Mouse (Mus musculus) limb, embryonic 10.5 days (tissue): ENCODE data around the gene Slc1a1. TPM values are rescaled to one million over a fixed set of nuclear protein-coding genes. Genes with fewer than 3 reads are reported as not detected.

Experiments used
- DNase-seq: peaks from one replicate; pipeline ENCODE4 v3.0.0-alpha.2; 2017; ENCODE audit warnings: low spot score
- H3K27ac ChIP-seq: fragments of 300-500 bp; sonication (generic); 2 replicates; pipeline ENCODE4 v1.5.1; 2016; ENCODE audit warnings: mild to moderate bottlenecking
- H3K27me3 ChIP-seq: fragments of 300-500 bp; sonication (generic); 2 replicates; pipeline ENCODE4 v1.6.1; 2016; ENCODE audit warnings: low read depth, mild to moderate bottlenecking; ENCODE audit not compliant: poor library complexity, severe bottlenecking
- H3K36me3 ChIP-seq: fragments of 300-500 bp; sonication (generic); 2 replicates; pipeline ENCODE4 v1.6.1; 2016; ENCODE audit warnings: mild to moderate bottlenecking, moderate library complexity
- H3K4me1 ChIP-seq: fragments of 300-500 bp; sonication (generic); 2 replicates; pipeline ENCODE4 v1.6.1; 2016
- H3K4me3 ChIP-seq: fragments of 300-500 bp; sonication (generic); 2 replicates; pipeline ENCODE4 v1.5.1; 2016; ENCODE audit warnings: mild to moderate bottlenecking, moderate library complexity
- H3K9me3 ChIP-seq: fragments of 300-500 bp; sonication (generic); replicated peaks from 2 replicates; pipeline ENCODE4 v1.6.1; 2016; ENCODE audit warnings: mild to moderate bottlenecking
- WGBS: fragments of 180-500 bp; shearing (Covaris S2); methylation state at CpG from one replicate; pipeline ENCODE4 v1.1.7; 2016; 5-methylcytosine and 5-hydroxymethylcytosine counted together
- polyA plus RNA-seq: library from polyadenylated mRNA; unstranded; fragments of >200 nt; fragmentation: Nextera tagmentation; extraction: Ambion mirVana; gene quantifications from 2 replicates; pipeline ENCODE4 v1.2.1, GENCODE M21; 2016

Slc1a1 gene
- polyA plus RNA-seq, 1 experiment from 2014 or later = 0.13 TPM

- no peak for DNase-seq
- H3K9me3 ChIP-seq = no peaks in the 10 kb centered on the region
- no peaks in the 10 kb centered on the region for H3K27me3 ChIP-seq
- H3K4me3 ChIP-seq = no peak overlapping the region
- H3K27ac ChIP-seq = no peak overlapping the region
- H3K36me3 ChIP-seq = no peaks in the 10 kb centered on the region
- H3K4me1 ChIP-seq = no peaks in the 10 kb centered on the region
- 67% methylated on average over 4 of the region's 4 CpGs for WGBS
These were observed 111.9 kb downstream of the Slc1a1 start for GRCm38 (mm10) chr19:28946782-28947181.

GRCm38 (mm10) chr19:28947311-28947710 lies 112.5 kb downstream of the Slc1a1 start:
- no peaks in the 10 kb centered on the region for H3K9me3 ChIP-seq
- no peaks in the 10 kb centered on the region for H3K27me3 ChIP-seq
- no peak overlapping the region for H3K27ac ChIP-seq
- H3K36me3 ChIP-seq = no peaks in the 10 kb centered on the region
- 73% methylated on average over 2 of the region's 2 CpGs for WGBS
- no peak for DNase-seq
- H3K4me3 ChIP-seq = no peak overlapping the region
- no peaks in the 10 kb centered on the region for H3K4me1 ChIP-seq

GRCm38 (mm10) chr19:28951251-28951650 lies 116.4 kb downstream of the Slc1a1 start:
- H3K9me3 ChIP-seq = no peaks in the 10 kb centered on the region
- H3K36me3 ChIP-seq = no peaks in the 10 kb centered on the region
- DNase-seq = no peak
- no peak overlapping the region for H3K27ac ChIP-seq
- H3K4me1 ChIP-seq = no peaks in the 10 kb centered on the region
- no peaks in the 10 kb centered on the region for H3K27me3 ChIP-seq
- H3K4me3 ChIP-seq = no peak overlapping the region
- 88% methylated on average over 5 of the region's 5 CpGs for WGBS

GRCm38 (mm10) chr19:28963113-28963512 lies 128.3 kb downstream of the Slc1a1 start:
- Histone ChIP-seq H3K27me3 (peaks cover 35% of the 10 kb centered on the region), H3K36me3 (no peaks in the 10 kb centered on the region), H3K4me3 (peak overlapping the region; percentile 72), H3K9me3 (no peaks in the 10 kb centered on the region), H3K27ac (no peak overlapping the region), H3K4me1 (peaks cover 15% of the 10 kb centered on the region)
- DNase-seq = no peak
- 47% methylated on average over 3 of the region's 3 CpGs for WGBS

GRCm38 (mm10) chr19:28963513-28963841 lies 128.6 kb downstream of the Slc1a1 start:
- H3K4me3 ChIP-seq = peak overlapping the region; percentile 72
- peaks cover 15% of the 10 kb centered on the region for H3K4me1 ChIP-seq
- no peaks in the 10 kb centered on the region for H3K9me3 ChIP-seq
- 7% methylated on average over 4 of the region's 4 CpGs for WGBS
- peak overlapping the region; percentile 87 for H3K27ac ChIP-seq
- peaks cover 35% of the 10 kb centered on the region for H3K27me3 ChIP-seq
- no peaks in the 10 kb centered on the region for H3K36me3 ChIP-seq
- no peak for DNase-seq

Other genes with a start within 250 kb of the Slc1a1 start
- 2.6 and 2.7 TPM in 2 replicates for gene Glis3, start 155.0 kb upstream of the Slc1a1 start, polyA plus RNA-seq
- gene Plpp6, start 128.9 kb downstream of the Slc1a1 start, polyA plus RNA-seq = 3.1 and 4.1 TPM in 2 replicates
- gene 4430402I18Rik, start 132.8 kb downstream of the Slc1a1 start, polyA plus RNA-seq = 0.06 TPM in 1 of 2 replicates, not detected in the other
- 31.1 and 40.5 TPM in 2 replicates for gene Cdc37l1, start 155.3 kb downstream of the Slc1a1 start, polyA plus RNA-seq
- 64.1 and 69.6 TPM in 2 replicates for gene Ak3, start 212.9 kb downstream of the Slc1a1 start, polyA plus RNA-seq